Mouse (Mus musculus) bone marrow, adult 2 months (tissue): Measurements from ENCODE around the gene Gopc. TPM values are rescaled to one million over a fixed set of nuclear protein-coding genes. Genes with fewer than 3 reads are reported as not detected.
"Not testable (repeated sequence)": the region's sequence is repeated elsewhere in the genome, so short reads cannot be mapped to it uniquely, and the experiment has no call there.

Source experiments
- H3K27ac ChIP-seq: fragments of 200-500 bp; 2 replicates; pipeline ENCODE4 v1.5.1; 2012; ENCODE audit warnings: low read depth, mild to moderate bottlenecking, control low read depth, inconsistent platforms, low read length; ENCODE audit not compliant: control insufficient read depth, poor library complexity, insufficient read depth
- H3K4me1 ChIP-seq: fragments of 200-500 bp; 2 replicates; pipeline ENCODE4 v1.6.1; 2011; ENCODE audit warnings: low read length; ENCODE audit not compliant: control insufficient read depth, insufficient read depth
- H3K4me3 ChIP-seq: fragments of 200-500 bp; replicated peaks from 2 replicates; pipeline ENCODE3; 2011; ENCODE audit warnings: mild to moderate bottlenecking, low read depth, low read length, control low read depth; ENCODE audit not compliant: control insufficient read depth
- CTCF ChIP-seq: fragments of 200-500 bp; IDR thresholded peaks from 2 replicates; pipeline ENCODE4 v1.5.1; 2011; ENCODE audit warnings: low read length, control low read depth; ENCODE audit not compliant: control insufficient read depth, insufficient read depth
- POLR2A ChIP-seq: fragments of 200-500 bp; IDR thresholded peaks from 2 replicates; pipeline ENCODE4 v1.6.1; 2011; ENCODE audit warnings: low read depth, mild to moderate bottlenecking, control low read depth, low read length, borderline replicate concordance; ENCODE audit not compliant: control insufficient read depth
- whole genome bisulfite sequencing: fragments of 180-500 bp; shearing (Covaris S2); methylation state at CpG from one replicate; pipeline ENCODE4 v1.1.7; 2018; 5-methylcytosine and 5-hydroxymethylcytosine counted together
- polyA plus RNA-seq: library from polyadenylated mRNA; stranded (reverse); fragments of >200 nt; gene quantifications from 2 replicates; pipeline ENCODE4 v1.2.4, GENCODE M21; 2011; ENCODE audit warnings: low replicate concordance; ENCODE audit not compliant: missing spikeins, insufficient read depth, insufficient read length

The Gopc gene
- polyA plus RNA-seq, 1 experiment, result 5.3 TPM

GRCm38 (mm10) chr10:52343324-52343723 is 38.6 kb downstream of the Gopc start:
- TF ChIP-seq CTCF, result peak; percentile 24; the same call in 1 of the 2 replicates
- WGBS, result 94% methylated on average over 4 of the region's 4 CpGs

GRCm38 (mm10) chr10:52331007-52331406 is 50.9 kb downstream of the Gopc start:
- H3K27ac ChIP-seq, result no peak overlapping the region
- no peak for TF ChIP-seq POLR2A
- no peak for TF ChIP-seq CTCF
- WGBS, result 6% methylated on average over 1 of the region's 1 CpGs
- no peak overlapping the region for H3K4me3 ChIP-seq
- H3K4me1 ChIP-seq, result no peaks in the 10 kb centered on the region

More at GRCm38 (mm10) chr10:52343324-52343723, 38.6 kb downstream of the Gopc start:
- not testable (repeated sequence) for H3K4me1 ChIP-seq, H3K27ac ChIP-seq, H3K4me3 ChIP-seq

GRCm38 (mm10) chr10:52321918-52322317 is 60.0 kb downstream of the Gopc start:
- TF ChIP-seq POLR2A (no peak), CTCF (no peak)
- WGBS, result 78% methylated on average over 3 of the region's 3 CpGs
- no peak overlapping the region for H3K27ac ChIP-seq
- H3K4me1 ChIP-seq, result no peaks in the 10 kb centered on the region
- H3K4me3 ChIP-seq, result no peak overlapping the region

- Histone ChIP-seq H3K4me3 (no peak overlapping the region), H3K4me1 (no peaks in the 10 kb centered on the region), H3K27ac (no peak overlapping the region; the same call in 1 of the 2 replicates)
- no peak for TF ChIP-seq CTCF
- no peak for TF ChIP-seq POLR2A
- WGBS, result 90% methylated on average over 28 of the region's 28 CpGs
These were observed 62.2 kb downstream of the Gopc start for GRCm38 (mm10) chr10:52319506-52320286.

- WGBS, result 53% methylated on average over 8 of the region's 8 CpGs
- H3K27ac ChIP-seq, result no peak overlapping the region
- TF ChIP-seq POLR2A (no peak), CTCF (no peak)
- H3K4me1 ChIP-seq, result no peaks in the 10 kb centered on the region
- H3K4me3 ChIP-seq, result no peak overlapping the region
These were observed 72.7 kb downstream of the Gopc start for GRCm38 (mm10) chr10:52309196-52309595.

- TF ChIP-seq CTCF, result no peak
- no peak for TF ChIP-seq POLR2A
- Histone ChIP-seq H3K4me1 (no peaks in the 10 kb centered on the region), H3K27ac (no peak overlapping the region), H3K4me3 (no peak overlapping the region)
- WGBS, result 79% methylated on average over 7 of the region's 7 CpGs
These were observed 77.3 kb downstream of the Gopc start for GRCm38 (mm10) chr10:52304574-52304973.

GRCm38 (mm10) chr10:52302271-52302670 is 79.7 kb downstream of the Gopc start:
- H3K4me3 ChIP-seq, result no peak overlapping the region
- TF ChIP-seq CTCF, result no peak
- no peak for TF ChIP-seq POLR2A
- H3K4me1 ChIP-seq, result no peaks in the 10 kb centered on the region
- H3K27ac ChIP-seq, result no peak overlapping the region

- Histone ChIP-seq H3K4me3 (no peak overlapping the region), H3K4me1 (no peaks in the 10 kb centered on the region), H3K27ac (no peak overlapping the region)
- WGBS, result 83% methylated on average over 4 of the region's 4 CpGs
- TF ChIP-seq CTCF, result no peak
- TF ChIP-seq POLR2A, result no peak
These were observed 80.2 kb downstream of the Gopc start for GRCm38 (mm10) chr10:52301766-52302165.

- H3K4me3 ChIP-seq, H3K27ac ChIP-seq, H3K4me1 ChIP-seq: not testable (repeated sequence)
These were observed 83.4 kb downstream of the Gopc start for GRCm38 (mm10) chr10:52298568-52298967.
